Mouse (Mus musculus) layer of hippocampus, adult 11-12 months (tissue): ENCODE measurements around the gene Sbno2.
A peak's percentile ranks its signal among the peaks of the same experiment; 100 is the strongest.
"Not testable (repeated sequence)": the region's sequence is repeated elsewhere in the genome, so short reads cannot be mapped to it uniquely, and the experiment has no call there.

Experiments used
- DNase-seq: peaks from one replicate; pipeline ENCODE4 v3.0.0; 2022; ENCODE audit warnings: low spot score

Sbno2 gene

DNA sequence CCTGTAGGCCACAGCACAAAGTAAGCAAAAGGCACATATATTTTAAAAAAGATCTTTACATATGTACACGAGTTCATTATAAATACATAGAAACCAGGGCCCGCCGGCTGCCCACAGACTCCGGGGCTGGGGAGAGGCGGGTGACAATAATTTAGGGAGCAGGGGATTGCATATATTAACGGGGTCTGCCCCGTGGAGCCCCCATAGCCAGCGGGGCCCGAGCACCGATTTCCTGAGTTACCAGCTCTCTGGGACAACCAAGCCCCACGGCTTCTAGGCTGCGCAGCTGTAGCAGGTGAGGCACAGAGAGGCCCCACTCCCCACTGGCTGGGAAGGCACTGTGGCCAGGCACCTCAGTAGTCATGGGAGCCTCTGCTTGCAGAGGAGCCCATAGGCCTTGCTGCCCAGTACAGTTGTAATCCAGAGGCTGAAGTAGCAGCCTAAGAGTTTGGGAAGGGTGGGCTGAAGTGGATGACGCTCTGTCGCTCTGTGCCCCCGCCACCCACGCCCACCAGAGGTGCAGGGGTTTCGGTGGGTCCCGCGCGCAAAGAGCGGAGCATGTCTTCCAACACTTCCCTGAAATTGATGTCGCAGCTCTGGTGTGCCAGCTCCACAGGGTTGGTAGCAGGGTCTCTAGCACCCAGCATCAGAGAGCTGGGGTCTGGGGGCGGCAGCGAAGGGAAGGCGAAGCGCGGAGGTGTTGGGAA is 48.2 kb downstream of the Sbno2 start:
- DNase-seq, result no peak

DNA sequence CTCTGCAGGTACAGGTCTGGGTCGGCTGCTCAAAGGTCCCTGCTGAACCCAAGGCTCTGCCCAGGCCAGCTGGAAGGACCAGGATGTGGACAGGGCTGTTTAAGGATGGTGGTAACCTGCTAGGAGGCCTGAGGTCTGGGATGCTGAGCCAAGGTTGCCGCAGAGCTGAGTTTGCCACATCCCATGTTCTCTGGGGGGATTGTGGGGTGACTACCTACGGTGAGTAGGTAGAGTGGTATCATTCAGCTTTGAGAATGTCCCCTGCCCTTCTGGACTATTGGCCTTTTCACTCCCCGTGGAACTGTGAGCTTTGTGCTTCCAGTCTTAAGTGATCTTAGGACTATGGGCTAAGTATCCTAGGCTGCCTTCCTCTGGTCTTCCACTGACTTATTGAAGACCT is 48.9 kb downstream of the Sbno2 start:
- DNase-seq, result no peak

DNA sequence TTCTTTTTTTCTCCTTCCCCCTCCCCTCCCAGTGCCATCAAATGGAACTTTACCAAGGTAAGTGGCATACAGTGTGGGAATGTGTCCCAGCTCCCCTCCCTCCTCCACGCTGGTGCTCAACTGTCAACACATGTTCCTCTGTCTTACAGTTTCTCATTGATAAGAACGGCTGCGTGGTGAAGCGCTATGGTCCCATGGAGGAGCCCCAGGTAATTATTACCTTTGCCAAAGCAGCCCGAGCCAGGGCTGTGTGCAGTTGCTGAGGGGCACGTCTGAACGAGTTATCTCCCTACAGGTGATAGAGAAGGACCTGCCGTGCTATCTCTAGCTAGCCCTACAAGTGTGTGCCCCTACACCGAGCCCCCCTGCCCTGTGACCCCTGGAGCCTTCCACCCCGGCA is 49.5 kb downstream of the Sbno2 start:
- DNase-seq, result no peak

DNA sequence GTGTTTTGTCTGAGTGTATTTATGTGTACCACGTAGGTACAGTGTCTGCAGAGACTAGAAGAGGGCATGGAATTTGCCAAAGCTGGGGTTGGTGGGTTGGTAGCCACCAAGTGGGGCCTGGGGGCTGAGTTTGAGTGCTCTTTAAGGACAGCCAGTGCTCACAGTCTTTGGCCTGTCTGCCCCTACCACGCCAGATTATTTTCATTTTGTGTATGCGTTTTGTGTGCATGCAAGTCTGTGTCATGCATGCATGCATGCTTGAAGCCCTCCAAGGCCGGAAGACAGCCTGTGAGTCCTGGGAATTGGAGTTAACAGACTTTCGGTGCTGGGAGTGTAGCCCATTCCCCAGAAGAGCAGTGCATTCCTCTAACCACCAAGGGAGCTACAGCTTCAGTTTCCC is 50.0 kb downstream of the Sbno2 start:
- no peak for DNase-seq

DNA sequence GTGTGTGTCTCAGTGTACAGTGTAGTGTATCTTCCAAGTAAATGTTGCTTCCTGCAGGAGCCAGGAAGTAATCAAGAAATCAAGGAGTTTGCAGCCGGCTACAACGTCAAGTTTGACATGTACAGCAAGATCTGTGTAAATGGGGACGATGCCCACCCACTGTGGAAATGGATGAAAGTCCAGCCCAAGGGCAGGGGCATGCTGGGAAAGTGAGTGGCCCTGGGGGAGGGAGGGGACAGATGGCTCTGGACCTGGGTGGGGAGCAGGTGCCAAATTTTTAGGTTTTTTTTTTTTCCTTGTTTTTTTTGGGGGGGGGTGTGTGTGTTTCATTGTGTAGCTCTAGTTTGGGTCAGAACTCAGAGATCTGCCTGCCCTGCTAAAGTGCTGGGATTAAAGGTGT is 50.5 kb downstream of the Sbno2 start:
- not testable (repeated sequence) for DNase-seq

DNA sequence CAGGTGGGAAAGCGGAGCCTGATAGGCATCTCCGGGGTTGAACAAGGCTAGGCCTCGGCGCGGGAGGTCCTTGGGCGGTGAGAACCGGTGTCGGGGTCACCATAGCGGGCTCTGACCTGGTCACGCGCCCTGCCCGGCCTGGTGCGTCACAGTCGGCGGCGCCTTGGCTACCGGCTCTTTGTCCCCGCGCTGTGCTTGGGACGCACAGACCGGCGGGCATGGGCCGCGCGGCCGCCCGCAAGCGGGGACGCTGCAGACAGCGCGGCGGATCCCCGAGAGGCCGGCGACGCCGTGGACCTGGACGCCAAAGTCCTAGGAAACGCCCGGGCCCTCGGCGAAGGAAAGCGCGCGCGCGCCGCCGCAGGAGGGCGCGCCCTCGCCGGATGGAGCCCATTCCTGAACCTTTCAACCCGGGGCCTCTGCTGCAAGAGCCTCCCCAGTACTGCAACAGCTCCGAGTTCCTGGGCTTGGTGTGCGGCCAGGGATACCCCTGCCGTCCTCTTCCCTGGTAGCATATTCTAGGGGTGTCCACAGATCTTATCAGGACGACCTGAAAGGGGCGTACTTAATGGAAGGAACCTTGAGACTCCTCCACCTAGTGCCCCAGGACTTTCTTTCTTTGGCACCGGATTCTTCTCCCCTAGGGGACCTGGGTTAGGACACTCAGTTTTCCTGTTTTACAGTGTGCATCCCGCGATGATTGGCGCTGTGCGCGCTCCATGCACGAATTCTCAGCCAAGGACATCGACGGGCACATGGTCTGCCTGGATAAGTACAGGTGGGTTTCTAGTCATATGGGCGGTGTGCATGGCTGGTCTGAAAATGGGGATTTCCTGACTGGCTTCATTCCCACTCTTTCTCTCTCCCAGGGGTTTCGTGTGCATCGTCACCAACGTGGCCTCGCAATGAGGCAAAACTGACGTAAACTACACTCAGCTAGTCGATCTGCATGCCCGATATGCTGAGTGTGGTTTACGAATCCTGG is 51.2 kb downstream of the Sbno2 start:
- DNase-seq, result peak; percentile 69

DNA sequence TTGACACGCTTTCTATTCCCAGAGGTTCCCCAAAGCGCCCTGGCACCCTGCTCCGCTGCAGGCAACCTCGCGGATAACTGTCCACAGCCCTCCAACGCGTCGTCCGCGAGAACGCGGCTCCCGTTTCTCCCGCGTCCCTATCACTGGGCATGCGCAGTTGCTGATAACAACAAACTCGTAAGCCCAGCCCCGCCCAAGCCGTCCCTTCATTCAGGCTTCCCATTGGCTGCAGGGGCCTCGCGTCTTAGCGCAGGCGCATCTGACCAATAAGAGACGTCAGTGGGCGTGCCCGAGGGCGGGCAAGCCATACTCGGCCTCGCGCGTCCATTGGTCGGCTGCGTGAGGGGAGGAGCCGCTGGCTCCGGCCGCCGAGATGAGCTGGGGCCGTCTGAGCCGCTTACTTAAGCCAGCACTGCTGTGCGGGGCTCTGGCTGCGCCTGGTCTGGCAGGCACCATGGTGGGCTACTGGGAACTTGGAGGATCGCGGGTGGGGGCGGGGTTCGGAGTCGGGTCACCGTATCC is 52.1 kb downstream of the Sbno2 start:
- DNase-seq, result peak; percentile 100

DNA sequence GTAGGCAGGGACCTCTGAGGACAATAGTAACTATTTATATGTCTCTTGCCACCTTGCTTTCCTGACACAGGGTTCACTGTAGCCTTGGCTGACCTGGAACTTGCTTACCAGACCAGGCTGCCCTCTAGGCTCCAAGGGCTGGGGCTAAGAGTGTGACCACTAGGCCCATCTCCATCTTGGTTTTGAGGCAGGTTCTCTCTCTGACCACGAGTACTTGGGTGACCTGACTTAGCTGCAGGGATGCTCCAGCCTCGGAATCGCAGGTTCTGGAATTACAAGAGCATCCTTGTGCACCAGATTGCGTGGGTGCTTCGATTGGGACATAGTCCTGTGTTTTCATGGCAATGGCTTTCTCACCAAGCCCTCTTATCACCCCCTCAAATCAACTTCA is 53.0 kb downstream of the Sbno2 start:
- no peak for DNase-seq

DNA sequence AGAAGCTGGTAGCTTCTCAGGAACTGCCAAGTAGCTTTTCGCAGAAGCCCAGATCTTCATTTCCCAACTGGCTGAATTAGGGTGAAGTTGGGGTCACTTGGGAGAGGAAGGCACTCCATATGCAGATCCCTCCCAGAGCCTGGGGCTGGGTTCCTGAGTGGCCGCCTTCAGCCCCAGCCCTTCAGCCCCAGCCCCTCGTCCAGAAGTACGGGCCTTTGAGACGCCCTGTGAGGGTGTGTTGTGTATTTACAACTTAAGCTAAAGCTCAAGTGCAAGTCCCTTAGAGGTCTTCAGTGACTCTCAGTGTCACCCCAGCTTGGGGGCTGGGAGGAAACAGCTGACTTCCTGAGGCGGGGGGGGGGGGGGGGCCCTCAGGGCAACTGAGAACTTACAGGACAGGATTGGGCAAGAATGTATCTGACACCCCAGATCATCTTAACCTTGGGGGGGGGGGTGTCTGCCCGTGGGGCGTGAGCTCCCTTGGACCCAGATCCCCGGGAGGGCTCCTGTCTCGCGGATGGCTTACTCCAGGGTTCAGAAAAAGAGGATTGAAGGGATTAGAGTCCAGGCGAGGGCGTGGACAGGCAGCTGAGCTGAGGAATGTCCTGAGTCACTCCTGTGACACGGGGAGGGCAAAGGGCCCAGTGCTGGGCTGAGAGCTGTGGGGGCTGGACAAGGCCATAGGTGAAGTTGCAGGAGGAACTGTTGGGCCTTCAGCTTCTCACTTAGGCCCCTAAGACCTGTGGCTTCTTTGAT is 53.6 kb downstream of the Sbno2 start:
- no peak for DNase-seq

DNA sequence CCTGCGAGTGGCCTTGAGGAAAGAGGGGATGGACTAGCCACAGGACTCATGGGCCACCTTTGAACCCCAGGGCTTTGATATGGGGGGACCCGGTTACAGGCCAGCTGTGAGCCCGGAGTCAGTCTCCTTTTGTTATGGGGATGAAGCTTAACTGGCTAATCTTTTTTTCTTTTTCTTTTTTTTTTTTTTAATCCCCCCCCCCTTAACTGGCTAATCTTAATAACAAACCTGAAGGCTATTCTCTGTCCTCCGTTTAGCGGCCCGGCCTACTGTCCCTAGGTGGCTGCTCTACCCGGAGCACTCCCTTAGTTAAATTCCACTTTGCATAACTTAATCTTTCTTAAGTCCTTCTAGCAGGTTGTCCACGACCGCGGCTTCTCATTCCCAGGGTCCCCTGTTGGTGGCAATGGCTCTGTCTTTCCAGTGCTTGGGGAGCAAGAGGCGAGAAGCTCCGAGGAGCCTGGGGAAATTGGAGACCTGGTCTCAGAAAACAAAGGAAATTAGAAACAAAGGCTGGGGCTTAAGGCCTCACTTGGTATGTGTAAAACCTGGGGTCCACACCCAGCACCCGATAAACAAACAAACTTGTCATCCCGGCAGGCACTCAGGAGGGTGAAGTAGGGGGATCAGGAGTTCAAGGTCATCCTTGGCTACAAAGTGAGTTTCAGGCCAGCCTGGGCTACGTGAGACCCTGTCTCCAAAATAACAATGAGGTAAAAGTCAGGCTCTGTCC is 54.3 kb downstream of the Sbno2 start:
- DNase-seq, result no peak

DNA sequence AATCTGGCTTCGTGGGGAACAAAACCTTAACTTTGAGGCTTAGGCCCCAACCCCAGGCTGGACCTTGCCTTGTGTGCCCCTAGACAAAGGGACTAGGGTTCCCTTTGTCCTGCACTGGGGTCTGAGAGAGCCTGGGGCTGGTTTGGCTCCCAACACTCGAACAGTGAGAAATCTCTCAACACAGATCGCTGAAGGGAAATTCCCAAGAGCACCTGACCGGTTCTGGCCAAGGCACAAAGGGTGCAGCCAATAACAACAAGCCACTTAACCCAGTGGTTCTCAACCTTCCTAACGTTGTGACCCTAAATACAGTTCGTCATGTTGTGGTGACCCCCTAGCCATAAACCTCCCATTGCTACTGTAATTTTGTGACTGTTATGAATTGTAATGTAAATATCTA is 55.1 kb downstream of the Sbno2 start:
- no peak for DNase-seq

DNA sequence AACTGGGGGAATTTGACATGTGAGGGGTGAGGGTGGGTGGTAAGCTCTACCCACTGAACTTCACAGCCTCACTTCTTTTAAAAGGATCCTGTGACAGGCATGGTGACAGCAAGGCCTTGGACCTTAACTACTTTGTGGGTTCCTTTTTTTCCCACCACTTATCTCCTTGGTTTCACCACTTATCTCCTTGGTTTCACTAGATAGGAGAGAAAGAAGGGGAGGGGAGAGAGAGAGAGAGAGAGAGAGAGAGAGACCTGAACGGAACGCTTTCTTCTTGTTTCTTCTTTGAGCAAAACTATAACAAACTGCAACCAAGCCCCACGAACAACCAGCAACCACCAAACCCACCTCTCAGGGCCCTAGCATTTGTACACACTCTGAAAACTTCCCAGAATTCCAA is 56.5 kb downstream of the Sbno2 start:
- DNase-seq, result no peak

DNA sequence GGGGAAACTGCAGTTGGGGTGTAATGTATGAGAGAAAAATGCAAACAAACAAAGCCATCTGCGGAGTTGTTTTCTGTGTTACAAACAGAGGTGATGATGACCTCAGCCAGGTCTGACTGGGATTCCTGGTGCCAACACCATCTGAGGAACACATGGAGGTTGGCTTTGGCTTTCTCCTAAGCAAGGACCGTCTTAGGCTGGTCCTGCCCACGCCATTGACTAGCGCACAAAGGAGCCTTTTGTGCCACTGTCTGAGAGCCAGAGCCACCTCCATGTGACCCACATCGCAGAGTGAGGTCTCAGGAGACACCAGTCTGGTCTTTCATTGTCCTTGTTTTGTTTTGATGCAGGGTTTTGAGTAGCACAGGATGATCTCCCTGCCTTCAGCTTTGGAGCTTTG is 57.0 kb downstream of the Sbno2 start:
- no peak for DNase-seq

DNA sequence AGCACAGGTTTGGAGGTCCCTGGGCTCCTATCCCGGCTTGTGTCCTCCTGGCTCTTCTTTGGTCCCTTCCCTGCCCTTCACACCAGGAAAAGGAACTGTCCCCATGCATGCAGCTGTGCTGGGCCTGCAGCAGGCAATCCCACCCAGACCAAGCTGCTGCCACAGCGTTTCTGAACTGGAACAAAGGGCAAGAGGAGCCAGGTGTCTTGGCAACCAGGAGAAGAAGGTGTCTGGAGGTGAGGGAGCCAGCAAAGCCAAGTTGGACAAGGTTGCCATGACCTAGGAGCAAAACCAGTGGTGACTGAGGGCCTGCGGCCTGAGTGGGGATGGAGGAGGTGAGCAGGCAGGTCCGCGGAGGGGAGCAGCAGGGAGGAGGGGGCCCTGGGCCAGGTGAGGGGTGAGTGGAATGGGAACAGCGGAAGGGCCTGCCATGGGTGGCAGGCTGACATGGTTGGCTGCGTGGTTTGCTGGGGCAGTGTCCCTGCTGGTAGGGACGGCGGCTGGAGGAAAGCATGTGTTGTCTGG is 58.3 kb downstream of the Sbno2 start, which contains the start of gene Gpx4:
Gpx4 (plus strand) TSS at position 126 of the 525 bp plus-strand sequence.
- DNase-seq, result no peak

DNA sequence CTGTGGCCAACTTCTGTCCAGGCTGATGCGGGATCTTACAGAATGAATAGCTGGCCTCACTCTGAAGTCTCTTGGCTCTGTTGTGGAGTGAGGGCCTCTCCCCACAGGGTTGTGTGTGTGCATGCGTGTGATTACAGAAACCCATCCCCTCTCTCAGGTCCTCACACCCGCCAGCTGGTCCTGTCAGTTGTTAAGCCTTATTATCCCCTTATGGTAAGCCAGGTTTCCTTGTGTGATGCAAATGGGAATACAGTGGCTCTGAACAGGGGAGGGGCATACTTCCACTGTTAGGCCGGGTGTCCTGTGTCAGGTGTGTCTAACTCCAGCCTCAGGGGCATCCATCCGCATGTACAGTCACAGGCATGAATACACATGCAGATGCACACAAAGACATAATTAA is 59.6 kb downstream of the Sbno2 start:
- DNase-seq, result no peak

DNA sequence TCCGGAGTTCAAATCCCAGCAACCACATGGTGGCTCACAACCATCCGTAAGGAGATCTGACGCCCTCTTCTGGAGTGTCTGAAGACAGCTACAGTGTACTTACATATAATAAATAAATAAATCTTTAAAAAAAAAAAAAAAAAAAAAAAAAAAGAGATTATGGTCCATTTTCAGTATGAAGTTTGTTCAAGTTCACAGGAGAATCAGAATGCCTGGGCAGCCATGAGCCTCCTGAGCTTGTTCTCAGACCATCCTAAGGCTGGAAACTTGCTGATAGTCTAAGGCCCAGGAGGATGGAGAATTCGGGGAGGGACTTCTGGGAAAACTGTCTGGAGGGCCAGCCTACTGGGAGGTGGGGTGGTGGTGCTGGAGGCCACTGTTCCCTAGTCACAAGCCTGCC is 60.0 kb downstream of the Sbno2 start:
- DNase-seq, result not testable (repeated sequence)

DNA sequence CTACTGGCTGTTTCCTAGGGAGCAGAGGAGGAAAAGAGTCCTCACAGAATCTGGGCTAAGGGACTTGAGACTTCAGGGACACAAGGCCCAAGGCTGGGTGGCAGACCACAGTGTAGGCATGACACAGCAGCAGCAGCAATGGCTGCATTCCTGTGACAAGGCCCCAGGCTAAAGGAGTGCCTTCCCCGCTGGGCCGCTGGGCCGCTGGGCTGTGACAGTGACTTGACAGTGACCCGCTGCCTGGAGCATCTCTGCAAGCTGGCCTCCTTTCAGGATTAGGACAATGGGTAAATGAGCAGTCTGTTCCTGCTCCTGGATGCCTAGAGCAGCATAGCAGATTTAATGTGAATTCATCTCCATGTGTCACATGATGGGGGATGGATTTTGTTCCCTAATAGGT is 61.3 kb downstream of the Sbno2 start:
- DNase-seq, result no peak

DNA sequence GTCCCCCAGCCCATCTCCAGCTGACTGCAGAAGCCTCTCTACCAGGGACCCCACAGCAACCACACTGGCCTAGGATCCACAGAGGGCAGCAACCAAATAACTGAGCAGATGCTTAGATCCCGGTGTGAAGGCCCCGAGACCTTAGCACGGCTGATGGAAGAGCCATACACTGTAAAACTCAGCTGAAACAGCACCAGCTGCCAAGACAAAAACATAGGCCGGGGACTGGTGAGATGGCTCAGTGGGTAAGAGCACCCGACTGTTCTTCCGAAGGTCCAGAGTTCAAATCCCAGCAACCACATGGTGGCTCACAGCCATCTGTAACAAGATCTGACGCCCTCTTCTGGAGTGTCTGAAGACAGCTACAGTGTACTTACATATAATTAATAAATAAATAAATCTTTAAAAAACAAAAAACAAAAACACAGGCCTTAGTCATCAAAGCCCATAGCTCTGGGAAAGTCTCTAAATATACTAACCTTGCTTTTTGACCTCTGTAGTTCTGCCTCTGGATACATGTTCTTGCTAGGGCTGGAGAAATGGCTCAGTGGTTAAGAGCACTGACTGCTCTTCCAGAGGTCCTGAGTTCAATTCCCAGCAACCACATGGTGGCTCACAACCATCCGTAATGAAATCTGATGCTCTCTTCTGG is 63.8 kb downstream of the Sbno2 start:
- not testable (repeated sequence) for DNase-seq

DNA sequence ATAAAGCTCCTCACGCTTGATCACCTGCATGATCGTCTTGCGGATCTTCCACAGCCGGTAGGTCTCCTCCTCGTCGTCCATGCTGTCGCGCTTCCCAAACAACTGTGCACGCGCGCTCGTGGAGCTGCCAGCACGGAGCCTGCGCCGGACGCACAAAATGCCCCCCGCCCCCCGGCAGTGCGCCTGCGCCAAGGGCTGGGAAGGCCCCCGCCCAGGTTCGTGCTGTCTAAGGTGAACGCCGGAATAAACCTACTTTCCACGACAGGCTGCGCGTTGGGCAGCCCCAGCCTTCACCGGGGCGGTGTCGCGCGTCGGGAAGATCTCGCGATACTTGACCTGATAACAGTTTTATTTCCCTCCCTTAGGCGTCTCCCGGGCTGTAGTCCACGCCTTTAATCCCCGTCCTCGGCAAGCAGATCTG is 65.8 kb downstream of the Sbno2 start, which contains the start of gene Polr2e:
Polr2e (minus strand) TSS at position 237 of the 421 bp plus-strand sequence.
- DNase-seq, result peak; percentile 98

DNA sequence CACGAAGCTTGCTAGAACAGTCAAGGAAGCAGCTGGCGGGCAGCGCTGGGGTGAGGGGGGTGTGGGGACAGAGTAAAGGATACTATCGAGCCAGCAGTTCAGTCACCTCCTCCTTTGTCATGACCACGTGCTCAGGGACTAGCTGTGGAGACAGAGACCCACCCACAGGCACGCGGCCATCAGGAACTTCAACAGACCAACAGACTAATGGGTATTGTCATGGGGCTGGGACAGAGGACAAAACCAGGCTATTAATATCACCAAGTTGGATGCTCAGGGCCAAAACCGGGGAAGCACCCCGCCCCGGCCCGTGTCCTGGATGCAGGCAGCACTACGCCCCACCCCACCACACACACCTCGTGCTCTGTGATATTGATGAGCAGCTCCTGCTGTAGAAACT is 68.5 kb downstream of the Sbno2 start:
- no peak for DNase-seq

DNA sequence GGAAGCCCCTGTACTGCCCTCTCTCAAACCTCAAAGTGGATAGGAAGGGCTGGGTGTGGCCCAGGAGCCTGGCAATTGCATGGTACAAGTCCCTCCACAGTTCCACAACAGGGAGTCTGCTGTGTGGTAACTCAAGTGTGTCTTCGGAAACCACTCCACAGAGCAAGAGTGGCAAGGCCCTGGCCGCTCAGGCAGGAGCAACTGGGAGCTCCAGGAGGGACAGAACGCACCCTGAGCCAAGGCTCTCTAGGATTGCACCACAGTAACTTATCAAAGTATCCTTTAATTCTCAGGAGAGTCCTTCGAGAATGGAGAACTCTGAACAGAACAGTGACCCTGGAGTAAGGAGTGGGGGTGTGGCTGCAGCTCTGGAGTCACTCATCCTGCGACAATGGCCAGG is 69.7 kb downstream of the Sbno2 start:
- DNase-seq, result no peak
